Mouse (Mus musculus) right cerebral cortex, postnatal 4 days (tissue): ENCODE results near the gene Olfr303.
"Not testable (repeated sequence)": the region's sequence is repeated elsewhere in the genome, so short reads cannot be mapped to it uniquely, and the experiment has no call there.

ENCODE experiments used
- DNase-seq: peaks from one replicate; pipeline ENCODE4 v3.0.0-alpha.2; 2022

Olfr303 gene

DNA sequence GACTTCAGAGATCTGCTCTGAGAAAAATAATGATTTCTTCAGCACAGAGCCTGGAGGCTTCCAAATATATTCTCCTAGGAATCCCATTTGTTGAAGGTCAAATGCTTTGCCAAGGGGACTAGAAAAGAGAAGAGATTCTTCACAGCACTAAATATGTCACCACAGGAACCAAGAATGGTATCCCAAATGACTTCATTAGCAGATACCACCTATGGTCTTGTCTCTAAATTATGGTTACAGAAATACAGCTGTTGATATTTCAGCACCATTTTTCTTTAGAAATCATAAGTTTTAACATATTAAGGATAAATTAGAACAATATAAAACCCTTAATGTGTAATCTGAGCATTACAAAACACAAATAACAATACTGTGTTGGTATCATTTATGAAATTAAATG lies at the start of gene Olfr303:
Olfr303 (minus strand) TSS at position 101 of the 400 bp plus-strand sequence.
- no peak for DNase-seq

DNA sequence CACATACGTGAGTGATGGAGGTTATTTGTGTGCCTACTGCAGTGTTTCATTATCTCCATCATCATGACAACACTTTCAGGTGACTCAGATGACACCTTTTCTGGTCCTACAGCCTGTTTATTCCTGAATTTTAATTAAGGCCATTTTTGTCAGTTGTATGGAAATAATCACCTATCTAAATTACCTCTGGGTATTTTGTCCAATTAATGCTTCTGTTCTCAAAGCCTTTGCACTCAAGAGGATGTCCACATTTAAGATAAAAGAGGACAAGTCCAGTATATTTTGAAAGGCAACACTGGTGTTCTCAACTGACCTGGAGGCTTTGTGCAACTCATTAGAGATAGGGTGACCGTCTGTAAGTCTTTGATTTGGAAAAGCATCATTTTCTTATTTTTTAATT lies 6.0 kb upstream of the Olfr303 start, which contains the start of gene Olfr301:
Olfr301 (plus strand) TSS at position 301 of the 400 bp plus-strand sequence.
- no peak for DNase-seq

DNA sequence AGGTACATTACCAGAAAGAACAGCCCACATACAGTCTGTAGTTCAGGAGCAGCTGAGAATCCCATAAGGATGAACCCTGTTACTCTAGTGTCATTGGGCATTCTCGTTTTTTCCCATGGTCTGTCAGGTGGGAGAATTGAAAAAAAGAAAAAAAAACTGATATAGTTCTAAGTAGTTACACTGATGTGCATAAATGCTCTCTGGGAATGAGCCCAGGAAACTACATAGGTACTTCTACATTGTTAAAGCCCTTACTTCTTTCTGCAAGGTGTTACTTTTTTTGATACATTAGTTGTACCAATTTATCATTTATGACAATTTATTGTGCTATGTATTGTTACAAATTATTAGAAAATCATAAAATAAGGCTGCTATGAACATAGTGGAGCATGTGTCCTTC lies 11.0 kb downstream of the Olfr303 start, which contains the start of gene Olfr304:
Olfr304 (minus strand) TSS at position 101 of the 400 bp plus-strand sequence.
- no peak for DNase-seq

DNA sequence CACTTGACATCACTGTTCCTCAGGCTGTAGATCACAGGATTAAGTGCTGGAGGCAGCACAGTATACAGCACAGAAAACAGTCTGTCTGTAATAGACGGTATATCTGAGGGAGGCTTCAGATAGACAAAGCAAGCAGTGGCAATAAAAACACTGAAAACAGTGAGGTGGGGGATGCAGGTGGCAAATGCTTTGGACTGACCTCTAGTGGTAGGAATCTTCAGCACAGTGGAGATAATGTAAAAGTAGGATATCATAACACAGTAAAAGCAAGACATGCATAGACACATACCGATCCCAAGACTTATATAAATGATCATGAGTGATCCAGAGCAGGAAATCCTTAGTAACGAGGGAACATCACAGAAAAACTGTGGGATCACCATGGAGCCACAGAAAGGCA lies 11.8 kb downstream of the Olfr303 start:
- DNase-seq = no peak

DNA sequence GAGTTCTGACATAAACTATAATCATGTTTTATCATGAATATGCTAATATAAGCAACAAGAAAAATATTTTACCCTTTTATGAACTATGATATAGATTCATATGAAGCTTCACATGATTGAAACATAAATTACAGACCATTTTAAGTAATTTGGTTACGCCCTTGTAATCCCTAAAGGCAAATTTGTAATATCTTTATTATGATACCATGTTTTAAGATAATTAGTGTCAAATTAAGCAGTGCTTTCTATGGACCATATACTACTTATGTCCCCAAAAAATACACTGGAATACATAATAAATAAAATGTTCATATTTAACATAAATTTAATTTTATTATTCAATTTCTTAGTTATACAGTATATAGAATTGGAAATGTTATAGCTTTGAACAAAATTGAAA lies 30.8 kb downstream of the Olfr303 start, which contains the start of gene Olfr305:
Olfr305 (minus strand) TSS at position 101 of the 400 bp plus-strand sequence.
- DNase-seq = no peak

DNA sequence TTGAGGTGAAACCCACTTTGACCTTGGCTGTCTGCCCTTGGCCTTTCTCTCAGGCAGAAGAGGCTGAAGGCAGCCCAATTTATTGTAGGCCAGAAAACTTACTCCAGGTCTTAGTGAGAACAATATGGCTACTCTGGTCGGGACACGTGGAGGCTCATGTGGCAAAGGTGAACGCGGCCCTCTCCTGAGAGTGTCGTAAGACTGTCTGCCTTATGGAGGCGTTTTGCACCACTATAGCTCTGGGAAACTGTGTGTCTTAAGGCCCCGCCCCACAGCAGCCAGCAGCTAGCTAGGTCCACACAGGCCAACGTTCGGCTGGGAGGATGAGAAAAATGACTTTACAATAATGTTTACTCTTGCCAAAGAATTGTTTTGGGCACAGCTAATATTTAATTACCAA lies 51.3 kb downstream of the Olfr303 start:
- DNase-seq = not testable (repeated sequence)

DNA sequence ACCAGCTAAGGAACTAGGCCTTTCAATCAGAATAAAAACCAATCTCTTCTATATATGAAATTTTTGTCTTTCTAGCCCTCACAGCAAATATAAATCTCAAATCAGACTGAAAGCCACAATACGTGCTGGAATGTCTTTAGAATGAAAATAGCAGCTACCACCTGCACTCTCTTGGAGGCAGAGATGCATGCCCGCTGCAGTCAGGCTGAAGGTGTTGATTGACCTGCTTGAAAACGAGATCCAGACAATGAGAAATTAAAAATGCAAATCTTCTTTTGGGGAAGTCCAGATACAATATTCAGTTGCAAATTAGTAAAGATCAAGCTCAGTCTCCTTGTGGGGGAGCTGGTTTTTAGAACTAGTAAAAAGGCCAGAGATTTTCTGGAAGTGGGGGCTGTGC lies 53.3 kb downstream of the Olfr303 start:
- DNase-seq = no peak

DNA sequence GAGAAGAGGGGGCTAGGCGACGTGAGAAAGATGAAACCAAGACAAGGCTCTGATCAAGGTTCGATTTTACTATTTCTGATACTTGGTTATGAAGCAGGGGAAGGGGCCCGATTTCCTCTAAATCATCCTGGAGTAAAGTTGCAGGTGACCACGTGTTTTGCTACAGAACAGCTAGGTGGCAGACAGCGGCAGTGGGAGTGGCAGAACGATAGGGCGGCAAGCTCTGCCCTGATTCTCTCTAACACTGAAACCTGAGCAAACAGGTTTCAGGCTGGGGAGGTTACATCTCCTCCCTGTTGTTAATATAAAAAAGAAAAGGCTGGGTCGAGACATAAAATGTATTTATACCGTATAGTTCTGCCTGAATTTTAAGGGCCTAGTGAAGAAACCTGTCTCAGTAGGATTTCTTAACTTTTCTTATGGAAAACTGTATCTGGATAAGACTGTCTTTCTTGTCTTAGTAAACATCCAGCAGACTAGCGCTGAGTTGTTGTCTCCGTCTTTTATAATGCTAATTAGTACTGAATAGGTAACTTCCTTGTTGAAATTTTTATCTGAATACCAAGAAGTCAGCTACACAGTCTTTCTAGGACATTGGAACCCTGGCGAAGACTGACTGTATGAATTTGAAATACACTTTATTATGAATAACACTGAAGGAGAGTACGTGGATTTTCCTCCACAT lies 54.6 kb downstream of the Olfr303 start:
- DNase-seq = no peak
